Mouse (Mus musculus) stomach, postnatal 0 days (tissue): Measurements from ENCODE around the gene Gnptab. TPM values are rescaled to one million over a fixed set of nuclear protein-coding genes. Genes with fewer than 3 reads are reported as not detected.

Experiments
- ATAC-seq: fragments of 200-750 bp; cut with Nextera tagmentation; 2 replicates; pipeline ENCODE4 v1.8.0; 2017; ENCODE audit not compliant: low FRiP score, low TSS enrichment
- DNase-seq: peaks from one replicate; pipeline ENCODE4 v3.0.0-alpha.2; 2016; ENCODE audit warnings: low spot score
- H3K27ac ChIP-seq: fragments of 300-500 bp; sonication (generic); replicated peaks from 2 replicates; pipeline ENCODE4 v1.5.1; 2014; ENCODE audit warnings: mild to moderate bottlenecking, control low read depth
- H3K27me3 ChIP-seq: fragments of 300-500 bp; sonication (generic); 2 replicates; pipeline ENCODE4 v1.6.1; 2014; ENCODE audit warnings: low read length; ENCODE audit not compliant: control insufficient read depth, insufficient read depth
- H3K36me3 ChIP-seq: fragments of 300-500 bp; sonication (generic); 2 replicates; pipeline ENCODE4 v1.6.1; 2014; ENCODE audit warnings: low read length, mixed read lengths; ENCODE audit not compliant: control insufficient read depth, insufficient read depth
- H3K4me1 ChIP-seq: fragments of 300-500 bp; sonication (generic); replicated peaks from 2 replicates; pipeline ENCODE4 v1.6.1; 2014; ENCODE audit warnings: antibody characterized with exemption; ENCODE audit not compliant: control insufficient read depth, insufficient read depth
- H3K4me2 ChIP-seq: fragments of 300-500 bp; sonication (generic); replicated peaks from 2 replicates; pipeline ENCODE4 v1.6.1; 2014; ENCODE audit warnings: low read depth, mild to moderate bottlenecking, control low read depth, moderate library complexity
- H3K4me3 ChIP-seq: fragments of 300-500 bp; sonication (generic); 2 replicates; pipeline ENCODE4 v1.5.1; 2014; ENCODE audit warnings: low read depth, low read length, control low read depth
- H3K9ac ChIP-seq: fragments of 300-500 bp; sonication (generic); 2 replicates; pipeline ENCODE4 v1.6.1; 2014; ENCODE audit warnings: mild to moderate bottlenecking, low read length, control low read depth, mixed read lengths
- H3K9me3 ChIP-seq: fragments of 300-500 bp; sonication (generic); 2 replicates; pipeline ENCODE4 v1.6.1; 2016; ENCODE audit warnings: low read length; ENCODE audit not compliant: control insufficient read depth
- CTCF ChIP-seq: IDR thresholded peaks from 2 replicates; pipeline ENCODE4 v1.5.1; 2016; ENCODE audit warnings: antibody characterized with exemption, low read depth, mild to moderate bottlenecking, moderate library complexity
- EP300 ChIP-seq: optimal IDR thresholded peaks from 2 replicates; pipeline ENCODE3; 2016; ENCODE audit warnings: antibody characterized with exemption
- WGBS: fragments of 180-500 bp; shearing (Covaris S2); extraction: QIAGEN DNeasy Blood & Tissue Kit; methylation state at CpG from one replicate; pipeline ENCODE4 v1.1.7; 2014; 5-methylcytosine and 5-hydroxymethylcytosine counted together
- polyA plus RNA-seq: library from polyadenylated mRNA; unstranded; fragments of >200 nt; fragmentation: Nextera tagmentation; extraction: Ambion mirVana; gene quantifications from 2 replicates; pipeline ENCODE4 v1.2.1, GENCODE M21; 2015

The Gnptab gene
- polyA plus RNA-seq, 1 experiment from 2014 or later: 4.4 TPM

DNA sequence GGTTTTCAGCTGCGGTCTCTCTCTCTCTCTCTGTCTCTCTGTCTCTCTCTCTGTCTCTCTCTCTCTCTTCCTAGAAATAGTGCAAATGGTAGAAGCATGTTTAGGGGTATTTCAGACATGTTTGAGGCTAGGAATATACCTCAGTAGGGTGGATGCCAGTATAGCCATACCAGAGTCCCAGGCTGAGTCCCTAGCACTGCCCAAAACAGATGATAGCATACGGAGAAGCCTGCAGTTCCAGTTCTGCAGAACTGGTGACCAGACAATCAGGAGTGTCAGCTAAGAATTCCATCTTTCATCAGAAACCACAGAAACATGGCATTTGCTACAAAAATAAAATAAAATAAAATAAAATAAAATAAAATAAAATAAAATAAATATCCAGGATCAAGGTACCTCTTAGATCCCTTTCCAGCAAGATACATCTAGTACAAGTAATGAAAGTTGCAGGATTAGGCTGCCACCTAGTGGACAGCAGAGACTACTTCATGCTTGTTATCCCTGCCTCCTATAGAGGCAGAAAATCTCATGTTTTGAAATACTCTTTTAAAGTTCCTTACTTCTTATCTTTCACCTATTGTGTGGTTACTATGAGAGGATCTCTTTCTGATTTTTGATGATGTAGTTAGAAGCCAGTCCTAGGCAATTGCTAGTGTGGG, 47.4 kb downstream of the Gnptab start:
- no peak overlapping the region for H3K27ac ChIP-seq
- 0 out of 2 replicates have a peak overlapping the region, but pooled peaks have one; percentile 18 for H3K9ac ChIP-seq
- WGBS: 88% methylated on average over 2 of the region's 2 CpGs
- no peaks in the 10 kb centered on the region for H3K27me3 ChIP-seq
- H3K4me2 ChIP-seq: no peak overlapping the region
- peak; percentile 54 for DNase-seq
- peak; percentile 78 for ATAC-seq
- TF ChIP-seq EP300: no peak
- TF ChIP-seq CTCF: peak; percentile 87
- no peaks in the 10 kb centered on the region for H3K4me1 ChIP-seq
- no peaks in the 10 kb centered on the region for H3K9me3 ChIP-seq
- no peak overlapping the region for H3K4me3 ChIP-seq
- H3K36me3 ChIP-seq: no peaks in the 10 kb centered on the region

DNA sequence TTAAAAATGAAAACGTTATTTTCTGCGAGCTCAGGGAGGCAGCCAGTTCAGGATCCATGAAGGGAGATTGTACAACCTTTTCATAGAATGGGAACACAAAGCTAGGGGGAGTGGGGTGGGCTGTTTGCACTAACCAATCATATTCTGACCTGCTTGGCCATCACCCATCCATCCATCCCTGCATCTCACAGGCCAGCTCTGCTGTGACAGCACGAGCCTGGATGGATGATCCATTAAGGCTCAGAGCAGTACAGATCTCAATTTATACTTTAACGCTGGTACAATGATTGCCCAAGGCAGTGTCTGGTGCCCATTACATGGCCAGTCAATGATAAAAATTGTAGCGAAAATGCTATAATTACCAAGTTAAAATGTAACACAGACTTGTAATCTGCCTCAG, 48.0 kb downstream of the Gnptab start:
- H3K9ac ChIP-seq: 0 out of 2 replicates have a peak overlapping the region, but pooled peaks have one; percentile 18

DNA sequence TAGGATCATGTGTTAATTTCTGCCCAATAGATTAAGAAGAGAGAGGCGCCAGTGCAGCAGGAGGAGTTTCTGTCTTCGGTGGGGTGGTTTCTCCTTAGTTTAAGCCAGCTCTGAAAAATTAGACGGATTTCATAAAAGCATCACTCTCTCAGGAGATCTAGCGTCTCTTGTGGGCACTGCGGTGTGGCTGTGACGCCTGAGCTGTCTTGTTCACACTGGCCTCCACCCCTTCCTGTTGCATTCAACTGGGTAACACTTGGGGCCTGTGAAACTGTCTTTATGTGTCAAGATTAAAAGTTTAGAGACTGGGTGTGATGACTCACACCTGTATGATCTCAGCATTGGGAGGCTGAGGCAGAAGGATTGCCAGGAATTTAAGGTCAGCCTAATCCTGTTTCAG, 49.1 kb downstream of the Gnptab start:
- no peaks in the 10 kb centered on the region for H3K4me1 ChIP-seq
- 0 out of 2 replicates have a peak, but pooled peaks cover under 1% of the 10 kb centered on the region for H3K36me3 ChIP-seq
- no peak overlapping the region for H3K27ac ChIP-seq
- no peak for DNase-seq
- WGBS: 83% methylated on average over 6 of the region's 6 CpGs
- H3K27me3 ChIP-seq: no peaks in the 10 kb centered on the region
- no peaks in the 10 kb centered on the region for H3K9me3 ChIP-seq
- no peak overlapping the region for H3K4me2 ChIP-seq
- TF ChIP-seq CTCF (no peak), EP300 (no peak)
- no peak overlapping the region for H3K4me3 ChIP-seq
- no peak overlapping the region for H3K9ac ChIP-seq
- no peak for ATAC-seq

More for the DNA sequence above, 48.0 kb downstream of the Gnptab start:
- H3K4me1 ChIP-seq: no peaks in the 10 kb centered on the region
- no peak overlapping the region for H3K4me3 ChIP-seq
- 60% methylated on average over 5 of the region's 5 CpGs for WGBS
- TF ChIP-seq EP300 (no peak), CTCF (no peak)
- ATAC-seq (no peak), DNase-seq (no peak)
- H3K36me3 ChIP-seq: no peaks in the 10 kb centered on the region
- H3K27me3 ChIP-seq: no peaks in the 10 kb centered on the region
- H3K4me2 ChIP-seq: no peak overlapping the region
- H3K9me3 ChIP-seq: no peaks in the 10 kb centered on the region
- no peak overlapping the region for H3K27ac ChIP-seq

DNA sequence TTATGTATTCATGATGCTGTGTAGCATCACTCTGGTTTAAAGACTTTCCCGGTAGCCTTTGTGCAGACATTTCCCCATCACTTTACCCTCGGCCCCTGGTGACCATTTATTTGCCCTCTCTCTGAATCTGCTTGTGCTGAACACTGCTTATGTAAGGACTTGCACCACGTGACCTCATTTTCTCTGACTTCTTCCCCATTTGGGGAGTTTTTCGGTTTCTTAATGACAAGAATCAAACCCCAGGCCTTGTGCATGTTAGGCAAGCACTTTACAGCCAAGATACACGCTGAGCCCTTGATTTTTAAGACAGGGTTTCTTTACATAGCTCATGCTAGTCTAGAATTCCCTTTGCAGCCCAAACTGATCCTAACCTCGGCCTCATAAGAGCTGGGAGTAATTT, 62.3 kb downstream of the Gnptab start:
- 81% methylated on average over 6 of the region's 6 CpGs for whole genome bisulfite sequencing
- no peak overlapping the region for H3K4me3 ChIP-seq

DNA sequence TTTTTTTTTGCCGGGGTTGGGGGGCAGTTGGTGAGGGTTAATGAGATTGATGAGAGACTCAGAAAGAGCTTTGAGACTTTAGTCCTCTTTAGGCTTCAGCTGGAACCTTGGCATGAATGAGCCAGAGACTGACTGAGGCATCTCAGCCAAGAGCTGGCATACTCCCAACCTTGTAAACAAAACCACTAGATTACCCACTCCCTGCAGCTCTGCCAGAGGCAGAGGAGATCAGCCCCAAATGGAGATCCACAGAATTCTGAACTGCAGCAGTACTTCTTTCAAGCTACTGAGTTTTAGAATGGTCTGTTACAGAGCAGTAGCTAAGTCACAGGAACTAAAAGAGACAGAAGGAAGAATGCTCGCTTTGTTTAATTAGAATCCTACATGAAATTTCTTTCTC, 72.3 kb downstream of the Gnptab start:
- no peak for DNase-seq
- no peaks in the 10 kb centered on the region for H3K27me3 ChIP-seq
- no peak overlapping the region for H3K4me2 ChIP-seq
- no peak overlapping the region for H3K27ac ChIP-seq
- H3K4me3 ChIP-seq: no peak overlapping the region
- H3K9ac ChIP-seq: no peak overlapping the region
- no peaks in the 10 kb centered on the region for H3K36me3 ChIP-seq
- WGBS: 51% methylated on average over 2 of the region's 2 CpGs
- H3K4me1 ChIP-seq: no peaks in the 10 kb centered on the region
- no peaks in the 10 kb centered on the region for H3K9me3 ChIP-seq
- ATAC-seq: no peak
- TF ChIP-seq CTCF: no peak
- TF ChIP-seq EP300: no peak

More for the DNA sequence above, 62.3 kb downstream of the Gnptab start:
- Histone ChIP-seq H3K9ac (no peak overlapping the region), H3K4me2 (no peak overlapping the region), H3K27ac (no peak overlapping the region), H3K9me3 (no peaks in the 10 kb centered on the region), H3K27me3 (no peaks in the 10 kb centered on the region), H3K36me3 (peaks cover 5% of the 10 kb centered on the region; the same call in 1 of the 2 replicates), H3K4me1 (no peaks in the 10 kb centered on the region)
- TF ChIP-seq CTCF (no peak), EP300 (no peak)
- no peak for DNase-seq
- ATAC-seq: no peak

DNA sequence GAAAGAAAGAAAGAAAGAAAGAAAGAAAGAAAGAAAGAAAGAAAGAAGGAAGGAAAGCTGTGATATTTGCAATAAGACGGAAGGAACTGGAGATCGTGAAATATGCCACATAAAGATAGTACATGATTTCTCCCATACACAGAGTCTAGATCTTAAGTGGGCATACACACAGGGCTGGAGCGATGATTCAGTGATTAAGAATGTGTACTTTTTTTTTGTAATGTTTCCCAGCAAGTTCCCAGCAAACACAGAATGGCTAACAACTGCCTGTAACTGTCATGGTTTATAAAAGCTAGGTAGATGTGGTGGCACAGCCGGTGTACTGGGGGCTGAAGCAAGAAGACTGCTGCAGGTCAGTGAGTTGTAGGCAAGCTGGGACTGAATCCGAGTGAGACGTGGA, 73.1 kb downstream of the Gnptab start:
- no peaks in the 10 kb centered on the region for H3K36me3 ChIP-seq
- TF ChIP-seq EP300 (no peak), CTCF (no peak)
- H3K27ac ChIP-seq: no peak overlapping the region
- H3K4me2 ChIP-seq: no peak overlapping the region
- 64% methylated on average over 6 of the region's 6 CpGs for WGBS
- H3K4me3 ChIP-seq: no peak overlapping the region
- H3K9me3 ChIP-seq: no peaks in the 10 kb centered on the region
- no peak overlapping the region for H3K9ac ChIP-seq
- no peak for DNase-seq
- no peaks in the 10 kb centered on the region for H3K4me1 ChIP-seq
- ATAC-seq: no peak
- H3K27me3 ChIP-seq: no peaks in the 10 kb centered on the region
